Mouse (Mus musculus) ZHBTc4 (cell line): Measurements from ENCODE around the gene Cldn19.

Experiments used
- DNase-seq: peaks from one replicate; pipeline ENCODE4 v3.0.0-alpha.2; 2011; ENCODE audit warnings: low read depth, low spot score

The Cldn19 gene

DNA sequence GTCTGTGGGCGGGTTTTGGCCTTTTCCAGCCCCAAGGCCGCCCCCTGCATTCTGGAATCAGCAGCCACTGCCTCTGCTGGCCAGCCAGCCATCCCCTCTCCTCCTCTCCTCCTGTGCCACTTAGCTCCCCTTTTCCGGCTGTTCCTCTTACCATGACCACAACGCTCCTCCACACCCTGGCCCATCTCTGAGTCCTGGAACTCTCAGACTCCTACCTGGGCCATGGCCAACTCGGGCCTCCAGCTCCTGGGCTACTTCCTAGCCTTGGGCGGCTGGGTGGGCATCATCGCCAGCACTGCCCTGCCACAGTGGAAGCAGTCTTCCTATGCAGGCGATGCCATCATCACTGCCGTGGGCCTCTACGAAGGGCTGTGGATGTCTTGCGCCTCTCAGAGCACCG, at the start of gene Cldn19:
Cldn19 (plus strand) TSS at position 64 of the 400 bp plus-strand sequence.
- DNase-seq, result no peak

DNA sequence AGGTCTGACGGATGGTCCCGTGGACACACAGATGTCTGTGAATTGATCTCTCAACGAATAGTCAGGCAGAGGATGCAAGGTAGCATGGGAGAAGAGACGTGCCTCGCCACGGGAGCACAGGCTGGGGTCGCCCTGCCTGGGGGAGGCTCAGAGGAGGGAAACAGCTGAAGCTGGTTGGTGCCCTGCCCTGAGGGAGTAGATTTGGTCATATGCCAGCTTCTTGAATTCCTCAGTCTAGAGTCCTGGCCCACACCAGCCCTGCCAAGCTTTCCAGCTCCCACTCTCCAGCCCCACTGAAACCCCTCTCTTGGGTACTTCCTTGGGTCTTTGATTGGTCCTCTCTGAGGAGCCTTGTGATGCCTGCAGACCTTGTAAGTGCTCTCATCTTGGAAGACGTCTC, 38.5 kb upstream of the Cldn19 start:
- DNase-seq, result no peak

DNA sequence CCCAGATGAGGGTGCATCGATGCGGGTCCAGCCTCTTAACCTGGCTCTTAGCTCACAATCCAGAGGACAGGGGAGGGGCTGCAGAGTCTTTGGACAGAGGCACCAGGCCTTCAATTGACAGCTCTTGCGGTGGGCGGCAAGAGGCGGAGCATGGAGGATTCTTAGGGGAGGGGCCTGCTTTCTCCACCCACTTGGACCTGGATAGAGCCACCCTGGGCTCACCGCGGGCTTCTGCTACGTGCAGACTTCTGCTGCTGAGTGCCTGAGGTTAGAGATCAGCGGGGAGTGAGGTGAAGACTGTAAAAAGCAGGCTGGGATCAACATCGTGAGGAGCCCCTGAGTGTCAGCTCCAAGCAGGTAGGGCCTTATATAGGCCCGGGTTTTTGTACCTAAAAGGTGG, 37.0 kb upstream of the Cldn19 start, which contains the start of gene Tmem269:
Tmem269 (minus strand) TSS at position 49 of the 400 bp plus-strand sequence.
- DNase-seq, result peak; percentile 75

DNA sequence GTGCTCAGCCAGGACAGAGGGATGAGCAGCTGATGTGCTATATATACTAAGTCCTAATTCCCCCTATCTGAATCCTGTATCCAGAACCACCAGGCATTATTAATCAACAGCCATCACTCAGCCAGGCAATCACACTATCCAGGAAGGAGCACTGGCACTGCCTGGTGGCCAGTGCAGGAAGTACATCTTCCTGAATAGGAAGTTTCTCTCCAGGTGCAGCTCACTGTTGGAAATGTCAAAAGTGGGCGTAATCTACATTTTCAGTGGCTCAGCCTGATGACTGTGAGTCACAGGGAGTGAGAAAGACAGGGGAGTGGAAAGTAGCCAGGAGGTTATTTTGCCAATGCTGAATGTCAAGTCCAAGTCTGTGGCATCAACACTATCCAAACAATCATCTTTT, 31.5 kb upstream of the Cldn19 start:
- peak; percentile 90 for DNase-seq

DNA sequence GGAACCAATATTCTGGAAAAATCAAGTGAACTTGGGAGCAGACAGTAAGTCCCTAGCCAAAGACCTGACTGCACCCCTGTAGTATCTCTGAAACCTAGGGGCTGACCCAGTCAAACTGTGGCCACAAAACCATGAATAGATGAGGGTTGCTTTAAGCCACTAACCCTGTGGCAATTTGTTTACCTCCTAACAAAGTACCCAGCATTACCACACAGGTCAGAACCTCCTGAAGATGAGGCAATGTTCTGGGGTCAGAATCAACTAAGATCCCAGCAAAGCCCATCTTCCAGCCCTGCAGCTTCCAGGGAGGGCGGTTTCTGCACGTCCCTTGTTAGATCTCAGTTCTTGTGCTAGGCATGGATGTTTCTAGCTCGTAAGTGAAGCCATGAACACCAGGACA, 30.7 kb upstream of the Cldn19 start:
- no peak for DNase-seq

DNA sequence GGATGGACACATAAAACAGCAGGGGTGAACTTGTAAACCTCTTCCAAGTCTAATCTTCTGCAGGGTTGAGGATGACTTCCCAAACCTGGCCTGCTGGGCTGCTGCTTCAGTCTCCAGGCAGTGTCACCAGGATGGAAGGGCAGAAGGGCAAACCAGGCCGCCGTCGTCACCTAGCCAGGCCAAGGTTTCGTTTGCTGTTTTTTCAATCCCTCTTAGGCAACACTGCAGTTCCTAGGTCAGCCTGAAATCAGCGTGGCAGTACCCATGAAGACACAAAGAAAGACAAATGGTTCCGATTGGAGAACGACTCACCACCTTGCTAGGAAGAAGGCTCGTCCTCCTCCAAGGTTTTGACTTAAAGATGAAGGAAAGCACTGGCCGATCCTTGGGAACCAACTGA, 29.5 kb upstream of the Cldn19 start:
- DNase-seq, result no peak

DNA sequence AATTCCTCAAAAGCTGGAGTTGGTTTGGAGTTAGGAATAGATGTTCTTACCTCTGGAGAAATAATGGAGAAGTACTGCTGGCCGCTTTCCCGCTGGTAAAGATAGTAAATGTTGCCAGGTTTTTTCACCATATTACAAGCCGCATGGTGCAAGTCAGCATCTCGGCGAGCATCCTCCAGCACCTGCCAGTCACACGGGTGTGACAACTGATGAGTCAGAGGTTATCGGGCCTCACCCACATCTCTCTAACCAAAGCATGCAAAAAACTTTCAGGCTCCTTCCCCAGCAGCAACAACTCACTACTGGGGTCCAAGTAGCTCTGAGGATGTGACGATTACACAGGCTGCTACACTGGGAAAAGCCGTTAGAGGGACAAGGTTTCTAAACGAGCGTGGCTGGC, 28.5 kb upstream of the Cldn19 start:
- DNase-seq, result no peak

DNA sequence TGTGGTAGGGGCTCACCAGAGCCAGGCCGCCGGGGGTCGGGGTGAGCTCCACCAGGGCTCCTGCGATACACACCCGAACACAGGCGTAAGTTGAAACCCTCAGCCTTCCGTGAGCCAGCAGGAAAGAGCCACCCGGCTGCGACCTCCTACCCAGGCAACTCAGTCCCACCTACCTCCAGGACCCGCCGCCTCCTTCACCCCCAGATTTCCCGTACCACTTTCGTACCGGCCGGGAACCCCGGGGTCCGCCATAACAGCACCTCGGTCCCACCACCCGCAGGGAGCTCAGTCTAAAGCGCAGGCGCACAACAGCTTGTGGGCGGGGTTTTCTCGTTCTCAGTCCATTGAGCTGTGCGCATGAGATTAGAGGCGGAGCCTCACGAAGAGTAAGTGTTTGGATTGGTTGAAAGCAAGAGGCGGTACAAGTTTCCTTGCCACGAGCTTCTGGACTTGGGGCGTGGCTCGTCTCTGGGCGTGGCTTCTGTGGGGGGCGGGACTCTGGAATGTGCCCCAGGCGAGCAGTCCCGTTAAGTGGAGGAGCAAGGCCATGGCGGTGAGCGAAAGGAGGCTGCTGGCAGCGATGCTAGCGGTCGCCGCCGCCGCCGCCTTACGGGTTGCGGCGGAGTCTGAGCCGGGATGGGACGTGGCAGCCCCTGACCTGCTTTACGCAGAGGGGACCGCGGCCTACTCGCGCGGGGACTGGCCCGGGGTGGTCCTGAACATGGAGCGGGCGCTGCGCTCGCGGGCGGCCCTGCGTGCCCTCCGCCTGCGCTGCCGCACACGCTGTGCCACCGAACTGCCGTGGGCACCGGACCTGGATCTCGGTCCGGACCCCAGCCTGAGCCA, 22.6 kb upstream of the Cldn19 start, which contains the start of the genes AU022252 and P3h1:
AU022252 (minus strand) TSS at position 303 of the 846 bp plus-strand sequence.
P3h1 (plus strand) TSS at position 506 of the 846 bp plus-strand sequence.
- peak; percentile 99 for DNase-seq

DNA sequence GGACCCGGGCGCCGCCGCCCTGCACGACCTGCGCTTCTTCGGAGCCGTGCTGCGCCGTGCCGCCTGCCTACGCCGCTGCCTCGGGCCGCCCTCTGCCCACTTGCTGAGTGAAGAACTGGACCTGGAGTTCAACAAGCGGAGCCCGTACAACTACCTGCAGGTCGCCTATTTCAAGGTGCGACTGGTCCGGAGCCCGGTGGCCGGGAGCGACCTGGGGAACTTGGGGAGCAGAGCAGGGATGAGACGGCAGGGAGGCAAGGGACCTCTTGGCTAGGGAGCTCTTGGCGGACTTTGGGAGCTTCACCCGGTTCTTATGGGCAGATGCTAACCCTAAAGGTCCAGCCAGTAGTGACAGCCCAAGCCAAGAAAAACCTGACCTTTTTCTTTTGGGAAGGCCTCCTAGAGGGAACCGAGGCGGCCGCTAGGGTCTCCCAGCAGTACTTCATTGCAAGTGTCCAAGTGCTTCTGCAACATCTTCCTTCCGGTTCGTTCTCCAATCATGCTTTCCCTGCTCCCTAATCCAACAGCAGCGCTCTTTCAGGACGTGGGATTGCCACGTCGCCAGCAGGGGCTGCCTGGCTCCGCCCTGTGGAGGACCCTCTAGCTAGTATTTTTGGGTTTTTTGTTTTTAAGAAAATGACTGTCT, 21.8 kb upstream of the Cldn19 start:
- DNase-seq, result peak; percentile 74

DNA sequence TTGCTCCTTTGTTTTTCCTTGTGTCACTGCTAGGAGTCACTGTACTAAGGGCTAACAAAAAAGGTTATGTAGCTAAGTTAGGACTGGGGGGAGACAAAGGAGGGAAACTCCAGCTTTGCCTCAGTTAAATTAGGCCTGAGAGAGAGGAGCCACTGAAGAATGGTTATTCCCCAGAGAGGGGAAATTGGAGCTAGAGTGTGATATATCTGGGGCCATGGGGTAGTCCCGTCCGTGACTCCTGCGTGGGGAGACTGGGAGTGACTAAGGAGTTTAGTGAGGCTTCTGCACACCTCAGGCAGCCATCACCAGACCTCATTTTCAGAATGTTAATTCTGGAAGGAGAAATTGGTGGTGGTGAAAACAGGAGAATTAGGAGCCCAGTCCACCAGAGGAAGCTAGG, 20.9 kb upstream of the Cldn19 start:
- DNase-seq, result no peak

DNA sequence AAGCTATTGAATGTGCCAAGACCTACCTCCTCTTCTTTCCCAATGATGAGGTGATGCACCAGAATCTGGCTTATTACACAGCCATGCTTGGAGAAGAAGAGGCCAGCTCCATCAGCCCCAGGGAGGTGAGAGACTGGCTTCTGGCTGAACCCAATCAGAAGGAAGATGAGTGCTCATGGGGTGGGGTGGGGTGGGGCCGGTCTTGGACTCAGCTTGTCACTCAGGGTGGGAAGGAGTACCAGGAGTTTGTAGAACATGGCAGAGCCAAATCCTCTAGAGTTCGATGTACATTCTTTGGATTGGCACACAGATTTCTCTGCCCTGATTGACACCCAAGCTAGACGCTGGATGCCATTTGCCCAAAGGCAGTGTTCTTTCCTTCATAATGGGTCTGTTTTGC, 16.6 kb upstream of the Cldn19 start:
- DNase-seq, result no peak

DNA sequence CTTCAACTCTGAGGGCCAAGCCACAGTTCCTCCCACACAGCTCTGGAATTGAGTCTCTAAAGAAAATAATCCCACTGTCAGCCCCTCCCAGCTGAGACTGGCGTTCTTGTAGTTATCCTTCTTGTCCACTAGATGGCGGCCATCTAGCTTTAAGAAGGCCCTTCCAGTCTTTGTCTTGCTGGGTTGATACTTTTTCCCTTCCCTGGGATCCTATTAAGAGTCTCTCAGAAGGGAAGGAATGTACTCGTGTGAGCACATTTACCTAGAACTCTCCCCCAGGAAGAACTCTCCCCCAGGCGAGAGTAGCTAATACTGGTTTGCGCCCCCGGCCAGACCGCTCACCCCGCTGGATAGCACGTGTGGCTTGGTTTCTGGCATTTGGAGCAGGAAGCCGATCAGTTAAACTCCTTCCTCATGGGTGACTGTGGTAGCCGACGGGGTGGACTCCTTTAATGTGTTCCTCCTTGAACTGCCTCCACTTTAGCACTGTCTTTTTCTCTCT, 16.0 kb upstream of the Cldn19 start:
- peak; percentile 90 for DNase-seq

DNA sequence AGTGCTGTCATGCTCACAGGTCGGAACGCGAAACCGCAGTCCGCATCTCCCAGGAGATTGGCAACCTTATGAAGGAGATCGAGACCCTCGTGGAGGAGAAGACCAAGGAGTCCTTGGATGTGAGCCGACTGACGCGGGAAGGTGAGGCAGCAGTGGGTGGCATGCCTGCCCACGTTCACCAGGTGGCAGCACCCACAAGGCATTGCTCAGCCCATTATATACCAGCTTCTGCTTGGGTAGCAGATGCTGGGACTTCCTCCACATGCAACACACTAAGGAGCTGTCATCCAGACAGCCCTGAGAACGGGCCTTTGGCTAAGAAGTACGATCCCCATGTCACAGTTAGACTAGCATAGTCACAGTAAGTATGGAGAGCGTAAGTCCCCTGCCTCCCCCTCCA, 13.6 kb upstream of the Cldn19 start:
- DNase-seq, result no peak

DNA sequence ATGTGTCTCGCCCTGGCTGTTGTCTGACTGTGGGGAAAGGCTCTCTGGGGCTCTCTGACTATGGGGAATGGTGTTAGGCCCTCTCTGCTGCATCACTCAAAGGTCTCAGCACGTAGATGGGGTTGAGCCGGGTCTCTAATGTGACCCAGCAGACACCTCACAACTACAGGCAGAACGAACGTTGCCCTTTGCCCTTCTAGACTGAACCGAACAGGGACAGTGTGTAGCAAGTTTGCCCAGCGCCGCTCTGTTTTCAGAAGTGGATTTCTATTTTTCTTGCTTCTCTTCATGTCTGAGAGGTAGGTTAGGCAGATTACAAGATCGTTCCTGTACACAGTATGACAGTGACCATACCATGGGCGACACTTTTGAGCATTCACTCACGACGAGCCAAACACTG, 12.6 kb upstream of the Cldn19 start:
- DNase-seq, result no peak

DNA sequence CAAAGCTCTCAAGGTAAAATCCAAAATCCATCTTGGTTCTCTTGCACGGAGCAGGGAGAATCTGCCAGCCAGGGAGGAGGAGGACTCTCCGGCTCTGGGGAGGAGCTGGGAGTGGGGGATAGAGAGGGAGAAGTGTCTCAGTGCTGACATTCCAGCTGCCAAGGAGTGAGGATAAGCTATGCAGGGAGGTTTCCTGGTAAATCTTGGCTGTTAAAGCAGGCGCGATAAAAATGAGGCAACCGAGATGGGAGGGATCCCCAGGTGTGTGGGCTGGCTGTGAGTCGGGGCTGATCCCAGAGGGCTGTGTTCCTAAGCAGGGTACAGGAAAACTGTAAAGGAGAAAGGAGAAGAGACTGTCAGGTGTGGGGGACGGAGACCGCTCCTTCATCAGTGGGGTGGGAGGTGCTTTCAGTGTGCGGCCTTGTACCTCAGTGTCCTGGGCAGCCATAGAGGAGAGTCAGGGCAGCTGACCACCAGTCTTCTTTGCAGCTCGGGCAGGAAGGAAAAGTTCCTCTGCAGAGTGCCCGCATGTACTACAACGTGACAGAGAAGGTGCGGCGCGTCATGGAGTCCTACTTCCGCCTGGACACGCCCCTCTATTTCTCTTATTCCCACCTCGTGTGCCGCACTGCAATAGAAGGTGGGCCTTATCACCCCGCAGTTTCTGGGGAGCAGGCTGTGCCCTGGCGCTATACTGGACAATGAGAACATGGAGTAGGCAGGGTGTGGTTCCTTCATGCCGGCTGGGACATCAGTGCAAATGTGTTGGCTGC, 10.6 kb upstream of the Cldn19 start:
- no peak for DNase-seq

DNA sequence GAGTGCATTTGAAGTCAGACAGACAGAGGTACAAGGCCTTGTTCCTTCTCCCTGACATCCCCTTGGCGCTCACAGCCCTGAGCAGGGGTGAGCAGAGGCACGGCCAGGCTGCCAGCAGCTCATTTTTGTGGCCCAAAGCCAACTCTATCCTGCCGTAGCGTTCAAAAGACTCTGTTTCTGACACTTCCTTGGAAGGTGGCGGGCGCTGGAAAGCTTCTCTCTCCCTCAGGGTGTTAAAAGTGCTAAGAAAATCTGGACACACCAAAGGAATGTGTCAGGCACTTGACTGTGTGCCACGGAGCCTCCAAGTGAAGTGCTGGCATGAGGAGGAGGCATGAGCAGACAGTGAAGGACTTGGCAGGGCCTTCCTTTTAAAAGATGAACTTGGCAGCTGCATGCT, 9.7 kb upstream of the Cldn19 start:
- no peak for DNase-seq

DNA sequence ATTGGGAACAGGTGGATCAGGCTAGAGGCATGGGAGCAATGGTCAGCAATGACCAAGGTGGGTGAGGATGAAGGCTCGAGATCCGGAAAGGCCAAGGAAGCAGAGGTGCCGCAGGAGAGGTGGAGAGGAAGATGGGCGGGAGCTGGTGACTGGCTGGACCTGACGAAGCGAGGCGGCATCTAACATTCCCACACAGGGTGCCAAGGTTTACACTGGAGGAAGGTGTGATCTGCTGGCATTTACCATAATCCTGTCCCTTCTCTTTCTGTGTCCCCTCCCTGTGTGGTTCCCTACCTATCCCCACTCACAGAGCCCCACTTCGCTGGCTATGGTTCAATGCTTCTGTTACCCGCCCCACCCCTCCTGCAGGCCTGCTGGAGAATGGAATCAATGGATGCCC, 9.3 kb upstream of the Cldn19 start:
- DNase-seq, result no peak

DNA sequence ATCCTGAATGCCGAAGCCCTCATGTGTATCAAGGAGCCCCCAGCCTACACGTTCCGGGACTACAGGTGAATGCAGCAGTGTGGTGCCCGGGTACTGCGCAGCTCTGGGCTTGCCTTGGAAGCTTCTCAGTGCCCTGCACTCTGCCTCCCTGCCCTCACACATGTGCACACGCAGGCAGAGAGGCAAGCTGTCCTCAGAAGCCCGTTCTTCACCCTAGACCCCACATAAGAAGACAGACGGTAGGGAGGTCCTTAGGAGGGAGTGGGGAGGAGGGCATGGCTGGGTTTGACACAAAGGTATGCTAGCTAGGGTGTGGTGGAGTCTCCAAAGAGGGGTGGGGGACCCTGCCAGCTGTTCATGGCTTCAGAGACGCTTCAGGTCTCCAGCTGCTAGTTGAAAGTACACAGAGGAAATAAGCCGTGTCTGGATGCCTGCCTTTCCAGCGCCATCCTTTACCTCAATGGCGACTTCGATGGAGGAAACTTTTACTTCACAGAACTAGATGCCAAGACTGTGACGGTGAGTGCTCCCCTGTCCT, 8.5 kb upstream of the Cldn19 start:
- no peak for DNase-seq

DNA sequence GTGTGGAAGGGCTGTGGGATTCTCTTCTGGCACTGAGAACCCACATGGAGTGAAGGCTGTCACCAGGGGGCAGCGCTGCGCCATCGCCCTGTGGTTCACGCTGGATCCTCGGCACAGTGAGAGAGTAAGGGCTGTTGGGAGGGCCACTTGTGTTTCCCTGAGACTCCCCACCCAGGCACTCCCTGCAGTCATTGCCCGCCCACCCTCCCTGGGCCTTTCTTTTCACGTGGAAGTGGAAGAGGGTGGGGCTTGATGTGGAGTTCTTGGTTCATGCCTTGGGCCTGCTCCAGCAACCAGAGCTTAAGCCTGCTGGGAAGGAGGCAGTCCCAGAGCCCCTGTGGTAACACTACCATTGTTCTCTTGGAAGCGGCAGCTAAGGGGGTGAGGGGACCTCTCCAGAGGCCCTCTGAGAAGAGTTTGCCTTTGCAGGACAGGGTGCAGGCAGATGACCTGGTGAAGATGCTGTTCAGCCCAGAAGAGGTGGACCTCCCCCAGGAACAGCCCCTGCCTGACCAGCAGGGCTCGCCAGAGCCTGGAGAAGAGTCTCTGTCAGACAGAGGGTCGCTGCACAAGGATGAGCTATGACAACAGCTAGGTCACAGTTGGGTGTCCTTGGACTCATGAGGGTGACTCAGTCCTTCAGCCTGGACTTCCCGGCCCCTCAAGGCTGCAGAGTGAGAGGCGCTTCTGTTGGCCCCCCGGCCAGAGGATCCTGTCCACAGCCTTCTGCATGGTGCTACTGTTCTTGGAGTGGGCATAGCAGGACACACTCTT, 7.6 kb upstream of the Cldn19 start:
- DNase-seq, result peak; percentile 96

DNA sequence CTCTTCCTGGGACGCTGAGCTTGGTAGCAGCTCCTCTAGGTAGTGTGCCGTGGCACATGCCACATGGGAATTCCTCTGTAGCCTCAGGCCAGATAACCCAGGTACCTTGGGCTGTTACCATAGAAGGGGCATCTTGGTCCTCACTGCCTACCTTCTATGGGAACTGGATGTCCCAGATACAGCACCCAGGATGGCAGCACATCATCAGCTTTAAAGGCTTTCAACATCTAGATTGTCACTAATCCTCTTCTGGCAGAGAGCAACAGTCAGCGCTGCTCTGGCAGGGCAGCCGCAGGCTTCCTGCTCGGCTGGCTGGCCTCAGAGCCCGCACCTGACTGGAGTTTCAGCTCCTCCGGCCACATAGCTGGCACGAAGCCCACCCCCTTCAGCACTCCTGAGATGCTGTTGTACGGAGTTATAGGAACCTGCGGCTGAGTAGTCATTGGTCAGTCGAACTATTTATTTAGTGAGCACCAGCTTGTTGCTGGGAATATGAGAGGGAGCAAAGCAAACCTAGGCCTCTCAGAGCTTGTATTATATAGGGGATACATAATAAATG, 6.7 kb upstream of the Cldn19 start:
- DNase-seq, result no peak
